Comparison of ENCODE assay signal across 8 mouse cellular contexts in the genomic region with DNA sequence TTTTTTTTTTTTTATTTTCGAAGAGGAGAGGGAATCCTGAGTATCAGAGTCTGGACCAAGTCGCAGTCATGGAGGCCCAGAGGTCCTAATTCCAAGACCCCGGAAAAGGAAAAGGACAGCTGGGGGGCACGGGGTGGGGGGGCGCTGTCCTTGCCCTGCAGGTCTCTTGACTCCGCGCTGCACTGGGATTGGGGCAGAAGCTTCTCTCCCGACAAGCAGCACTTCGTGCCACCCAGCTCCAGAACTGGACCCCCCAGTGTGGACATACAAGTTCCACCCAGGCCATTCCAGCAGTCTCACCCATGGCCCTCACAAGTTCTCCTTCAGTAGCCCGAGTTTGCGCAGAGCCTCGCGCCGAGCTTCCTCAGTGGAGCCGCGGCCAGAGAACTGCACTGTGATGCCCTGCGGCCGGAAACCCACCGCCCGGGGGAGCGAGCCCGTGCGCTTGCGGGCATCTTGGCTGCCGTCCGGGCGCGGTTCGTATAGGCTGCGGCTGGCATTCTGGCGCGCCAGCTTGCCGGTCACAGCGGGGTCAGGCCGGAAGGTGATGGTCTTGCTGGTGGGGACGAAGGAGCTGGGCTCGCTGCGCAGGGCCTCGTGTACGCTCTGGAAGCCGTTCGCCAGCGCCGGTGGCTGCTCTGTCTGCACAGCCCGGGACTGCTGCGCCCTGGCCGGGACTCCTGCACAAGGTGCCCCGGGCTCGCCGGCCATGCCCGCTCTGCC. TPM values are rescaled to one million over a fixed set of nuclear protein-coding genes. Genes with fewer than 3 reads are reported as not detected.
A peak's percentile ranks its signal among the peaks of the same experiment; 100 is the strongest.
DNase-seq lines count a peak whose midpoint lies in the region; ATAC-seq lines count a peak whose summit lies in the region.

No protein-coding gene starts in this region.

- no peaks in the 10 kb centered on the region for H3K4me1 ChIP-seq in liver, embryonic 16.5 days (ENCODE audit: control insufficient read depth, low read depth, low read length)
- peaks cover 14% of the 10 kb centered on the region; the same call in 1 of the 2 replicates for H3K4me1 ChIP-seq in stomach, embryonic 14.5 days (ENCODE audit: control insufficient read depth, insufficient read depth, low read length)

- WGBS in liver, embryonic 16.5 days (ENCODE audit: insufficient replicate concordance) = 10% methylated on average over 50 of the region's 51 CpGs
- 11% methylated on average over 49 of the region's 51 CpGs for WGBS in stomach, embryonic 14.5 days

- H3K4me2 ChIP-seq in liver, embryonic 16.5 days (ENCODE audit: low read depth, low read length) = peak overlapping the region; percentile 24
- peak overlapping the region; percentile 77 for H3K4me2 ChIP-seq in stomach, embryonic 14.5 days (replicated peaks; ENCODE audit: low read depth, low read length)

- H3K4me3 ChIP-seq in liver, embryonic 16.5 days (ENCODE audit: low read depth, low read length) = peak overlapping the region; percentile 7; the same call in 1 of the 2 replicates
- H3K4me3 ChIP-seq in stomach, embryonic 14.5 days (ENCODE audit: low read depth, low read length) = peak overlapping the region; percentile 37

- peak; percentile 45 for DNase-seq in adrenal gland, postnatal 10 days
- DNase-seq in adrenal gland, adult (ENCODE audit: inconsistent age in 2 of 2, low spot score in 1 of 2) = no peak
- peak; percentile 46 for DNase-seq in right cerebral cortex, postnatal 4 days
- no peak for DNase-seq in right cerebral cortex, adult 2 months (ENCODE audit: low spot score in 2 of 2)
- peak; percentile 37 to 46 for DNase-seq in heart, postnatal 14 days
- DNase-seq in urinary bladder, postnatal 4 days (ENCODE audit: low spot score in 2 of 2) = no peak

- ATAC-seq in liver, embryonic 16.5 days (ENCODE audit: low read depth) = no peak
- ATAC-seq in stomach, embryonic 14.5 days (ENCODE audit: insufficient number of reproducible peaks, insufficient read depth, low FRiP score, low read depth) = no peak; the same call in 1 of the 2 replicates

- no peak overlapping the region for H3K9ac ChIP-seq in liver, embryonic 16.5 days (ENCODE audit: low read depth, low read length)
- H3K9ac ChIP-seq in stomach, embryonic 14.5 days (replicated peaks; ENCODE audit: low read depth, low read length) = peak overlapping the region; percentile 33; the same call in 1 of the 2 replicates

- intact Hi-C loops in heart, postnatal 14 days (cut with DNase I) = loop anchor here (2.0 kb wide), 1 partner anchor 29 kb away; no protein-coding TSS in a partner anchor

- no peaks in the 10 kb centered on the region for H3K9me3 ChIP-seq in liver, embryonic 16.5 days (replicated peaks; ENCODE audit: control insufficient read depth, low read length)
- H3K9me3 ChIP-seq in stomach, embryonic 14.5 days (ENCODE audit: control insufficient read depth, low read depth, low read length) = no peaks in the 10 kb centered on the region

- H3K36me3 ChIP-seq in liver, embryonic 16.5 days (ENCODE audit: control insufficient read depth, insufficient read depth) = no peaks in the 10 kb centered on the region
- no peaks in the 10 kb centered on the region for H3K36me3 ChIP-seq in stomach, embryonic 14.5 days (ENCODE audit: control insufficient read depth, insufficient read depth, low read length)

- no peak overlapping the region for H3K27ac ChIP-seq in liver, embryonic 16.5 days (ENCODE audit: low read length)
- peak overlapping the region; percentile 52 for H3K27ac ChIP-seq in stomach, embryonic 14.5 days (ENCODE audit: low read length)

- peaks cover 21% of the 10 kb centered on the region for H3K27me3 ChIP-seq in liver, embryonic 16.5 days (ENCODE audit: control insufficient read depth, insufficient read depth, low read depth, low read length)
- no peaks in the 10 kb centered on the region for H3K27me3 ChIP-seq in stomach, embryonic 14.5 days (ENCODE audit: control insufficient read depth, insufficient read depth, low read length)

RNA-seq across cellular contexts. Expression of gene Proser2, which starts 29.8 kb away (rescaled TPM):
- 1 to 10 TPM; 7.9 to 9.8 TPM for total RNA-seq in adrenal gland, postnatal 10 days (2021)
- 10 to 100 TPM; 19.6 to 28.0 TPM for total RNA-seq in heart, postnatal 14 days (2021)
- 7.1 and 10.2 TPM in 2 replicates for polyA plus RNA-seq in liver, embryonic 16.5 days (2015; fragmentation: Nextera tagmentation; extraction: Ambion mirVana)
- 17.6 and 17.7 TPM in 2 replicates for polyA plus RNA-seq in stomach, embryonic 14.5 days (2014; fragmentation: Nextera tagmentation; extraction: Ambion mirVana)

Comparison
In these comparisons a context has a peak if more than half of its experiments do, and no peak if none do; other contexts are left out.
1. DNase-seq: peak in adrenal gland, postnatal 10 days (single experiment), right cerebral cortex, postnatal 4 days (single experiment) and heart, postnatal 14 days (2 of 2); none in adrenal gland, adult (0 of 2), right cerebral cortex, adult 2 months (0 of 2) and urinary bladder, postnatal 4 days (0 of 2).